Mouse (Mus musculus) retina, postnatal 7 days (tissue): ENCODE measurements around the gene Npy2r.

ENCODE experiments used
- DNase-seq: peaks from one replicate; pipeline ENCODE4 v3.0.0-alpha.2; 2012; ENCODE audit warnings: low read depth, low spot score

Gene Npy2r

GRCm38 (mm10) chr3:82547908-82548721, at the start of gene Npy2r:
Npy2r (minus strand) TSS chr3:82548084.
- no peak for DNase-seq

- DNase-seq = no peak
These were observed 9.9 kb upstream of the Npy2r start for GRCm38 (mm10) chr3:82557786-82558185.

- no peak for DNase-seq
These were observed 8.5 kb upstream of the Npy2r start for GRCm38 (mm10) chr3:82556311-82556828.

- DNase-seq = no peak
These were observed 2.0 kb upstream of the Npy2r start for GRCm38 (mm10) chr3:82549932-82550331.

GRCm38 (mm10) chr3:82548753-82549152, 869 bp upstream of the Npy2r start:
- no peak for DNase-seq

- DNase-seq = no peak
These were observed 6.4 kb downstream of the Npy2r start for GRCm38 (mm10) chr3:82541449-82541848.

GRCm38 (mm10) chr3:82539951-82540350, 7.9 kb downstream of the Npy2r start:
- DNase-seq = no peak

- no peak for DNase-seq
These were observed 23.1 kb downstream of the Npy2r start for GRCm38 (mm10) chr3:82524792-82525191.

GRCm38 (mm10) chr3:82498006-82498405, 49.9 kb downstream of the Npy2r start:
- no peak for DNase-seq
